Mouse (Mus musculus) testis, postnatal 10 days (tissue): ENCODE data around the gene Rftn1.

Source experiments
- DNase-seq: peaks from one replicate; pipeline ENCODE4 v3.0.0; 2021; ENCODE audit warnings: low spot score

Gene Rftn1

DNA sequence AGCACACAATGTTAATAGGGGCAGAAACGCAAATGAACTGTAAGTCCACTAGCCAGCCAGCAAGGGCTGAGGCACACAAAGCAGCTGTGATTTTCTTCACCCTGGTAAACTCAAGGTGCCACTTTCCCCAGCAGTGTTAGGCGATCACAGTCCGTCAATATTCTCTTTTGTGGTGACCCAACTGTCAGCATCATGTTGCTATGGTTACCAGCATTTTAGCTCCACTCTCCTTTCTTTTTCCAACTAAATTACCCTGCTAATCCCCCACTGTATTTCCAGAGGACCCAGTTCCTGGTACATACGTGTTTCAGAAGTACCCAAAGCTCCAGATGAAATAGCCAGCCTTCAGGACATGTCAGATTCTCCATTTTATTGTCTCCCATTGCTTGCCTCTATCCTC, 169.1 kb downstream of the Rftn1 start:
- no peak for DNase-seq

GRCm38 (mm10) chr17:50020211-50021001, 170.1 kb downstream of the Rftn1 start:
- DNase-seq = no peak

GRCm38 (mm10) chr17:50019819-50020210, 170.7 kb downstream of the Rftn1 start:
- no peak for DNase-seq

- DNase-seq = no peak
Observed at GRCm38 (mm10) chr17:50019090-50019489, 171.4 kb downstream of the Rftn1 start.

DNA sequence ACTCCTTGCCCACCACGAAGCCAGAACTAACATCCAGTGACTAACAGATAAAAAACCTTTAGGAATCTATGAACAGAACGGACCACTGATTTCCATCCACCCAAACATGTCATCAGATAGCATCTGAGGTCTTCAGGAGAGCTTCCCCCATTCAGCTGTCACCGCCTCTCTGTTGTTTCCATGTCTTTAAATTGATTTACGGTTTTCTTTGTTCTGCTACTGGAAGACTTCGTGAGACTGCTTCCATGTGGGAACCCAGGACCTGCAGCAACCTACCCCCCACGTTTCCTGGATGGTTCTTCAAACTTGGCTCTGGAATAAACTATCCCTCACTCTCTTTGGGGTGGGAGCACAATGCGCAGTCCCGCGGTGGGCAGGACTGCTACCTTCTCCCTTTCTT, 175.8 kb downstream of the Rftn1 start:
- no peak for DNase-seq

- no peak for DNase-seq
Observed at GRCm38 (mm10) chr17:50013848-50014247, 176.6 kb downstream of the Rftn1 start.

DNA sequence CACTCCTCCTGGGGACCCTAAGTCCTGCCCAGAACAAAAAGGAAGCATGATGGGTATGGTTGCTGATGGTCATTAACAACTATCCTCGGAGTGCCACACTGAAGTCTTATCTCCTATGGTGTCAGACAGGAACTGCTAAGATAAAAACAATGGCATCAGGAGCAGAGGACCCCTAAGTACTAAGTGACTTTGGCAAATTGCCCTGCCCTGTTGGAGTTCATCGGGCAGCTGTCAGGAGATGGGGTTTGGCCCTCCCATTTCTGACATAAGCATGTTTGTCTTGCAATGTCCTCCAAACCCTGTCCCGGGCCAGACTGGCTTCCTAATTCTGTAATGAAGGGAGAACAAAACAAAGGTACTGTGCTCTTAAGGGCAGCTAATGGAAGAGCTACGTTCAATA, 180.4 kb downstream of the Rftn1 start:
- no peak for DNase-seq

GRCm38 (mm10) chr17:50006721-50007351, 183.6 kb downstream of the Rftn1 start:
- DNase-seq = no peak

DNA sequence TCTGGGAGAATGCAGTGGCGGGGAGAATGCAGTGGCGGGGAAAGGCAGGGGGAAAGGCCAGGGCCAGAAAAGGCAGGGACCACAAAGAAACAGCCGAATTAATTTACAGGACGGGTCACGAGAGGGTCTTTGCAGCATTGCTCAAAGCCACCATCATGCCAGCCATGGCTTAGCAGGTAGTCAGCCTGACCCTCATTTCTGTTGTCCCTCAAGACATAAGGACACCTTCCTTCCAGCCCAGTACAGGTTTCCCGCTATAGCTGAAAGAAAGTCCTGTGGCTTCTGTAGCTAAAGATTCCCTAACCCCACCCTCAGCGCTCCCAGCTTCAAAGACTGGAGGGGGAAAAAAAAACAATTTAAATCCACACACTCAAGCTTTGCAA, 184.1 kb downstream of the Rftn1 start:
- DNase-seq = no peak

DNA sequence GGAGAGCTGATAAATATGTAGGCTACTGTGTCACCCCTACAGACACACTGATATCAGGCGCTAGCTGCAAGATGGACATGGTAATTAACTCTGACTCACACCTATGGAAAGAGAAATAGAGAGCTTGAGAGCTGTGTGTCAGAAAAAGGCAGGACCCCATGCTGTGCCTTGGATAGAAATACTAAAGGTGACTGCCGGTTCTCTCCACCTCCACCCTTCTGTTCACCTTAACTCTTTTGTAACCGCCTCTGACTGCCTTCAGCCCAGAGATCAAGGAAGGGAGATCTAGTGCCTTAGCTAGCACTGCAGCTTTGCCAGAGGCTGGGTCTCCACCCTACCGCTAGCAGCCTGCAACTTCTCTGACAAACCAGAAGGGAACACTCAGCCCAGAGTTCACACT, 187.3 kb downstream of the Rftn1 start:
- DNase-seq = no peak

DNA sequence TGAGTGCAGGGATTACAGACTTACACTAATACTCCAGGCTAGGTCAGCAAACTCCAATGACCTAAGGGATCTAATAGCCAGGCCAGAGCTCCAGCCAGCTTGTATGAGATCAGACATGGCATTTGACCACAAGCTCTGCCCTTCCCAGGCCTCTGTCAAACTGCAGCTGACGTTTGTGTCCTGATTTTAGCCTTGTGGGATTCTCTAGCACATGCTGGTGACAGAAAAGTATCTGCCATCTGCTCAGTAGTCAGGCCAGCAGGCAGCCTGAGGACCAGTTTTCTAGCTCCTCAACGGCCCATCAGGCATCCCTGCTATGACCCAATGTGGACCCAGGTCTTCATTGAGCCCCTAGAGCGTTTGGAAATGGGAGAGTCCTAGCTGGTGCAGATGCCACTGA, 188.3 kb downstream of the Rftn1 start:
- no peak for DNase-seq

DNA sequence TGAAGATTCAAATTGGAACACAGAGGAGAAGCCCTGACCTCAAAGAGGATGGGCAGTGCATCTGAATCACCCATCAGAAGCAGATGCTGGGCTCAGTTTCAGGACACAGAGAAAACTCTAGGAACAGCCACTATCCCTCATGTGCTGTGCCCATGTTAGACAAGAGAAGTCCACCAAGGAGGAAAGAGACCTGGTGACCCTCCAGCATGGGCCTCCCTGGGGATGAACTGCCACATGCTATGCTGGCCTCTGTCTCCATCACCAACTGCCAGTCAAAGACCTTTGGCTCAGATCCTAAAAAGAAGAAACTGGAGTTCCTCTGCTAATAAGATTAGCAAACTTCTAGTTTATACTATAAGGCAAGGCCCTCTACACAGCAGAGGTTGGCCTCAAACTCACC, 188.7 kb downstream of the Rftn1 start:
- DNase-seq = no peak

GRCm38 (mm10) chr17:50000580-50000979, 189.9 kb downstream of the Rftn1 start:
- no peak for DNase-seq

GRCm38 (mm10) chr17:49996626-49997152, 193.8 kb downstream of the Rftn1 start:
- no peak for DNase-seq

GRCm38 (mm10) chr17:49996097-49996496, 194.4 kb downstream of the Rftn1 start:
- no peak for DNase-seq

GRCm38 (mm10) chr17:49995226-49995625, 195.2 kb downstream of the Rftn1 start:
- DNase-seq = no peak

- no peak for DNase-seq
Observed at GRCm38 (mm10) chr17:49993631-49994030, 196.8 kb downstream of the Rftn1 start.

DNA sequence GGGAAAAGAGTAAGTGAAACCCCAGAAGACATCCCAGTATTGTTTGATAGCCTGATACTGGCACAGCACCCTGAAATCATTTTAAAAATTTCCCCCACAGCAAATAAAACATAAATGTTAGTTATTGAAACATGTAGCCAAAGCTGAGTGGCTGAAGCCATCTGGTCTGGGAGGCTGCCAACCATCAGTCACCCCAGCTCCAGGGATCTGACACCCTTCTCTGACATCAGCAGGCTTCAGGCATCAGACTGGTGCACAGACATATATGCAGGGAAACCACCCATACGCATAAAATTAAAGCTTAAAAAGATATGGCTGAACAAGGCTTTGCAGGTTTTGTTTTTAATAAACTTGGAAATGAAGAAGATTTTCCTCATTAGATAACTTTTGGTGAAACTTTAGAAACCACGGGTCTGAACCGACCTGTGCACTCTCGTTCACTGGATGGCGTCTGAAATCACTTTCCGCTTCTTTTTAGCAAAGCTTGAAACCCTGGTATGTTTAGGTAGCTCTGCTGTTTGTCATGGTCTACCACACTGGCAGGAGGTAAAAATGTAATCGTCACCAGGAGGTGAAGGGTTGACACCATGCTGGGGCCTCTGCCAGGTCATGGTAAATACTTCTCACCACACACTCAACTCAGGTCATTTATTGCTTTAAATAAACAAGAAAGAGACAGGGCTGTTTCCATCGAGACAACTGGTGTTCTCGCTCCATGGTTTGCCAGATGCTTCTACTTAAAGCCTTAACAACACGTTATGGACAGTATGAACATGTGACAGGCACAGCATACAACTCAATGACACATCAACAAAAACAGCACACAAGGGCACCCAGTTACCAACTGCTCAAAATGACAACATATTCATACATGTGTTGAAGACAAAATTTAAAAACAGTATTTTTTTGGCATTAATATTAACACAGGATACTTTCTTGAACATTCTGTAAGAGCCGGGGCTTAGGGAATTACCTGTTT, 197.6 kb downstream of the Rftn1 start:
- DNase-seq = no peak

- no peak for DNase-seq
Observed at GRCm38 (mm10) chr17:49989583-49989982, 200.9 kb downstream of the Rftn1 start.

DNA sequence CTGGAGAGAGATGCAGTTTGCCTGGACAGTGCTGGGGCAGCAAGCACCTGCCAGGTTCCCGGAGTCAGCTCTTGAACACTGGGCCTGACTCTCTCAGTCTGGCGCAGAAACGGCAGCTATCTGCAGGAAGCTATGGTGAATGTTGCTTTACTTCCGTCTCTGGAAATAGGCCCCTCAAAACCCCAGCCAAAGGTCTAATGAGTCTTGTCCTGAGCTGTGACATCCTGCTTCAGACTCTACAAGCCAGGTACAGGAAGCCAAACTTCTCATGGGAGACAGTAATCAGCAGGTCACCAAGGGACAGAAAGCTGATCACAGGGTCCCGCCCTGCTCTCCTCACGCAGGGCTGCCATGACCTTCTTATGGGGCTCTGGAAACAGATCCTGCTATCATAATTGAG, 203.4 kb downstream of the Rftn1 start:
- DNase-seq = no peak

GRCm38 (mm10) chr17:49983478-49983877, 207.0 kb downstream of the Rftn1 start:
- no peak for DNase-seq

GRCm38 (mm10) chr17:49982611-49983390, 207.7 kb downstream of the Rftn1 start:
- DNase-seq = no peak
